ENCODE assay signal across 19 mouse cellular contexts in genomic region chr8:31454736-31455391, GRCm38 (mm10).
DNase-seq lines count a peak whose midpoint lies in the region; ATAC-seq lines count a peak whose summit lies in the region.
"Had no signal": no experiment of that assay in that cellular context is flagged by ENCODE, and none has a peak within 500 bp of the region (broad histone marks: within the 10 kb centered on the region; RNA-seq: fewer than 3 reads in every experiment).

No protein-coding gene starts in this region.

- DNase-seq in brain, adult 2 months (ENCODE audit: low read depth, low spot score), result peak; percentile 12
- DNase-seq in hindbrain, embryonic 11.5 days (ENCODE audit: low spot score), result peak; percentile 12
- DNase-seq in liver, embryonic 11.5 days (ENCODE audit: low spot score), result no peak
- no peak for DNase-seq in spleen, adult 18-20 months
- no peak for DNase-seq in spleen, postnatal 10 days (ENCODE audit: low spot score in 2 of 2)
- DNase-seq: adrenal gland, postnatal 25 days; cerebellum, adult 8-10 months; kidney, adult 11 months; kidney, postnatal 10 days; layer of hippocampus, adult 9-11 months; lung, postnatal 10 days; right cerebral cortex, postnatal 14 days; thymus, postnatal 14 days had no signal

- no peaks in the 10 kb centered on the region for H3K27me3 ChIP-seq in forebrain, embryonic 15.5 days
- H3K27me3 ChIP-seq in forebrain, embryonic 13.5 days, result no peaks in the 10 kb centered on the region
- H3K27me3 ChIP-seq in hindbrain, embryonic 11.5 days (ENCODE audit: control insufficient read depth, insufficient read depth, low read length), result no peaks in the 10 kb centered on the region
- H3K27me3 ChIP-seq in midbrain, embryonic 15.5 days (replicated peaks), result no peaks in the 10 kb centered on the region
- no peaks in the 10 kb centered on the region for H3K27me3 ChIP-seq in liver, embryonic 11.5 days (replicated peaks; ENCODE audit: control insufficient read depth, insufficient read depth, low read length)
- H3K27me3 ChIP-seq: embryonic facial prominence, embryonic 12.5 days; limb, embryonic 13.5 days; megakaryocyte, embryonic 14.5 days had no signal

- H3K9ac ChIP-seq in forebrain, embryonic 15.5 days (replicated peaks), result no peak overlapping the region
- no peak overlapping the region for H3K9ac ChIP-seq in forebrain, embryonic 13.5 days
- no peak overlapping the region for H3K9ac ChIP-seq in hindbrain, embryonic 11.5 days (ENCODE audit: low read depth, low read length)
- H3K9ac ChIP-seq in midbrain, embryonic 15.5 days, result no peak overlapping the region
- no peak overlapping the region for H3K9ac ChIP-seq in liver, embryonic 11.5 days (ENCODE audit: low read depth, low read length)
- H3K9ac ChIP-seq: embryonic facial prominence, embryonic 12.5 days; limb, embryonic 13.5 days had no signal

- H3K4me1 ChIP-seq in forebrain, embryonic 15.5 days, result peaks cover 5% of the 10 kb centered on the region; the same call in 1 of the 2 replicates
- no peaks in the 10 kb centered on the region; the same call in 1 of the 2 replicates for H3K4me1 ChIP-seq in forebrain, embryonic 13.5 days
- no peaks in the 10 kb centered on the region for H3K4me1 ChIP-seq in hindbrain, embryonic 11.5 days (replicated peaks; ENCODE audit: control insufficient read depth, insufficient read depth, low read length)
- H3K4me1 ChIP-seq in midbrain, embryonic 15.5 days, result peaks cover 9% of the 10 kb centered on the region
- no peaks in the 10 kb centered on the region for H3K4me1 ChIP-seq in liver, embryonic 11.5 days (replicated peaks; ENCODE audit: control insufficient read depth, insufficient read depth, low read length)
- H3K4me1 ChIP-seq: embryonic facial prominence, embryonic 12.5 days; limb, embryonic 13.5 days; megakaryocyte, embryonic 14.5 days had no signal

- H3K27ac ChIP-seq in forebrain, embryonic 15.5 days (replicated peaks), result no peak overlapping the region
- no peak overlapping the region for H3K27ac ChIP-seq in forebrain, embryonic 13.5 days
- H3K27ac ChIP-seq in hindbrain, embryonic 11.5 days (ENCODE audit: low read depth, low read length), result no peak overlapping the region
- no peak overlapping the region for H3K27ac ChIP-seq in midbrain, embryonic 15.5 days
- H3K27ac ChIP-seq in liver, embryonic 11.5 days (ENCODE audit: low read depth, low read length), result no peak overlapping the region
- H3K27ac ChIP-seq: embryonic facial prominence, embryonic 12.5 days; limb, embryonic 13.5 days had no signal

- peak overlapping the region; percentile 3; the same call in 1 of the 2 replicates for H3K4me2 ChIP-seq in forebrain, embryonic 15.5 days (replicated peaks)
- H3K4me2 ChIP-seq in forebrain, embryonic 13.5 days, result no peak overlapping the region; the same call in 1 of the 2 replicates
- peak overlapping the region; percentile 9; the same call in 1 of the 2 replicates for H3K4me2 ChIP-seq in hindbrain, embryonic 11.5 days (replicated peaks; ENCODE audit: low read depth, low read length)
- peak overlapping the region; percentile 28 for H3K4me2 ChIP-seq in midbrain, embryonic 15.5 days
- no peak overlapping the region for H3K4me2 ChIP-seq in liver, embryonic 11.5 days
- H3K4me2 ChIP-seq: embryonic facial prominence, embryonic 12.5 days; limb, embryonic 13.5 days had no signal

- no peaks in the 10 kb centered on the region for H3K9me3 ChIP-seq in forebrain, embryonic 15.5 days
- no peaks in the 10 kb centered on the region for H3K9me3 ChIP-seq in forebrain, embryonic 13.5 days (replicated peaks)
- no peaks in the 10 kb centered on the region for H3K9me3 ChIP-seq in hindbrain, embryonic 11.5 days (ENCODE audit: control insufficient read depth, low read length)
- no peaks in the 10 kb centered on the region for H3K9me3 ChIP-seq in midbrain, embryonic 15.5 days
- no peaks in the 10 kb centered on the region for H3K9me3 ChIP-seq in liver, embryonic 11.5 days (ENCODE audit: control insufficient read depth, low read length)
- H3K9me3 ChIP-seq: embryonic facial prominence, embryonic 12.5 days; limb, embryonic 13.5 days had no signal

- 31% methylated on average over 16 of the region's 16 CpGs for WGBS in forebrain, embryonic 15.5 days
- WGBS in forebrain, embryonic 13.5 days, result 35% methylated on average over 16 of the region's 16 CpGs
- 48% methylated on average over 16 of the region's 16 CpGs for WGBS in hindbrain, embryonic 11.5 days
- WGBS in midbrain, embryonic 15.5 days, result 27% methylated on average over 16 of the region's 16 CpGs
- 84% methylated on average over 16 of the region's 16 CpGs for WGBS in liver, embryonic 11.5 days

- no peak overlapping the region for H3K4me3 ChIP-seq in forebrain, embryonic 15.5 days
- no peak overlapping the region for H3K4me3 ChIP-seq in forebrain, embryonic 13.5 days
- no peak overlapping the region for H3K4me3 ChIP-seq in hindbrain, embryonic 11.5 days (ENCODE audit: low read depth, low read length)
- H3K4me3 ChIP-seq in midbrain, embryonic 15.5 days, result no peak overlapping the region
- H3K4me3 ChIP-seq in liver, embryonic 11.5 days (ENCODE audit: low read depth, low read length), result no peak overlapping the region
- H3K4me3 ChIP-seq: embryonic facial prominence, embryonic 12.5 days; limb, embryonic 13.5 days; megakaryocyte, embryonic 14.5 days had no signal

- H3K36me3 ChIP-seq in forebrain, embryonic 15.5 days, result no peaks in the 10 kb centered on the region
- no peaks in the 10 kb centered on the region for H3K36me3 ChIP-seq in forebrain, embryonic 13.5 days (ENCODE audit: poor library complexity, severe bottlenecking)
- H3K36me3 ChIP-seq in hindbrain, embryonic 11.5 days (ENCODE audit: control insufficient read depth, insufficient read depth, low read length), result no peaks in the 10 kb centered on the region
- H3K36me3 ChIP-seq in midbrain, embryonic 15.5 days (replicated peaks), result no peaks in the 10 kb centered on the region
- H3K36me3 ChIP-seq in liver, embryonic 11.5 days (ENCODE audit: control insufficient read depth, insufficient read depth, low read length), result no peaks in the 10 kb centered on the region
- H3K36me3 ChIP-seq: embryonic facial prominence, embryonic 12.5 days; limb, embryonic 13.5 days had no signal

- no peak for ATAC-seq in forebrain, embryonic 15.5 days (replicated peaks)
- ATAC-seq in forebrain, embryonic 13.5 days, result no peak
- ATAC-seq in hindbrain, embryonic 11.5 days (ENCODE audit: low FRiP score), result 0 out of 2 replicates have a peak, but pooled peaks have one; percentile 43
- peak; percentile 76 for ATAC-seq in midbrain, embryonic 15.5 days (replicated peaks)
- ATAC-seq in liver, embryonic 11.5 days (replicated peaks; ENCODE audit: low FRiP score), result no peak

Comparison
In these comparisons a context has a peak if more than half of its experiments do, and no peak if none do; other contexts are left out.
1. H3K4me2 ChIP-seq: peak in forebrain, embryonic 15.5 days (single experiment), hindbrain, embryonic 11.5 days (single experiment) and midbrain, embryonic 15.5 days (single experiment); none in forebrain, embryonic 13.5 days (single experiment) and liver, embryonic 11.5 days (single experiment).
2. ATAC-seq: peak in hindbrain, embryonic 11.5 days (single experiment) and midbrain, embryonic 15.5 days (single experiment); none in forebrain, embryonic 15.5 days (single experiment), forebrain, embryonic 13.5 days (single experiment) and liver, embryonic 11.5 days (single experiment).
3. DNase-seq: peak in brain, adult 2 months (single experiment) and hindbrain, embryonic 11.5 days (single experiment); none in liver, embryonic 11.5 days (single experiment), spleen, adult 18-20 months (0 of 2) and spleen, postnatal 10 days (0 of 2).